Mouse (Mus musculus): ENCODE results near the gene Trim11.

Trim11 gene

DNA sequence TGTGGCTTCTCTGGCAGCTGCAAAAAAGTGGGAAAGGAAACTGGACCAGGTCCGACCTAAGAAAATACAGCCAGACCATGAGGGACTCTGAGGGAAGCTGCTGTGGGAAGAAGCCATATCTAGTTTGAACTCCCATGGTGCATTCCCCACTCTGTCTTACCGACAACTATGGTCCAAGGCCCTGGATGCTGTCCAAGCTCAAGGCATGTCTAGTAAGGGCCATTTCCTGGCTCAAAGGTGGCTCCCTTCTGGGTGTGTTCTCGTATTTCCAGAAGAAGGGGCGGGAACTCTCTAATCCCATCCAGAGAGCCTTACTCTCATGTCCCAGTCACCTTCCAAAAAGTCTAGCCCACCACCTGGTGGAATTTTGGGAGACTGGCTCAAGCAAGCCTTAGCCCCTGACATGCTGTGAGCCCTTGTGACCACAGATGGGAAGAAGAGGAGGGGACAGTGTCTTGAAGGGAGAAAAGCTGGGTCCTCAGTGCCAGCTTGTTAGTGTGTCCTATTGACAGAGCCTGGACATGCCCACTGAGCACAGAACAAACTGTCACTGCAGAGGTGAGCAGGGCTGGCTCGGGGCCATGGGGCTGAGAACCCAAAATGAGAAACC, 2.6 kb downstream of the Trim11 start:
- no peak for DNase-seq (ENCODE audit: low spot score in 2 of 2)

DNA sequence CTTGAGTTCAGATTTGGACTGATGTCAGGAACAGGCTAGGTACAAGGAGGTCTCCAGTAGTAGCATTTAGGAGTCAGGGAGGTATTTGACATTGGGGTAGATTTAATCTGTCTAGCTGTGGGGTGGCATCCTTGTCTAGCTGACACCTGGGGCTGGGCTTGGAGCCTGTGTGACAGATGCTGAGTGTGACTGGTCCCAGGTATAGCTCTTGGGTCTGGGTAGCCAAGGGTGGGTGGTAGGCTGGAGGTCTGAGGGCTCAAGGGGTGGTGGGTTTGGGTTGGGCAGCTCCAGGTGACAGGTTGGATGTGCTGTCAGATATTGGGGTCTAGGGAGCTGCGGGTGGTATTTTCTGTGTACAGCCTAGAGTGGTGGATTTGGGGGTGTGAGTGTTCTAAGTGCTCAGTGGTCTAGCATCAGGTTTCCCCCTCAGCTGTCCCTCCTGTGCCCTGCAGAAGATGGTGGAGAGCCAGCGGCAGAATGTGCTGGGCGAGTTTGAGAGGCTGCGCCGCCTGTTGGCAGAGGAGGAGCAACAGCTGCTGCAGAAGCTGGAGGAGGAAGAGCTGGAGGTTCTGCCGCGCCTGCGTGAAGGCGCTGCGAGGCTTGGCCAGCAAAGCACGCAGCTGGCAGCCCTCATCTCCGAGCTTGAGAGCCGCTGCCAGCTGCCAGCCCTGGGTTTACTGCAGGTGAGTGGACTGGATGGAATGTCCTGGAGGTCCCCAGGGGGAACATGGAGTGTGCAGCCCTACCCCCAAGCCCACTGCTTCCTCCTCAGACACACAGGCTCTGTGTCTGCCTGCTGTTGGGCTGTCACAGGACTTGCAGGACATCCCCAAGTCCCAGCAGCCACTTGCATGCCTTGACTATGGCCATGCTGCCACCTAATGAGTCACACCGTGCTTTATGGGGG, 3.9 kb downstream of the Trim11 start:
- DNase-seq (ENCODE audit: low spot score in 2 of 2): peak; percentile 78 to 90

DNA sequence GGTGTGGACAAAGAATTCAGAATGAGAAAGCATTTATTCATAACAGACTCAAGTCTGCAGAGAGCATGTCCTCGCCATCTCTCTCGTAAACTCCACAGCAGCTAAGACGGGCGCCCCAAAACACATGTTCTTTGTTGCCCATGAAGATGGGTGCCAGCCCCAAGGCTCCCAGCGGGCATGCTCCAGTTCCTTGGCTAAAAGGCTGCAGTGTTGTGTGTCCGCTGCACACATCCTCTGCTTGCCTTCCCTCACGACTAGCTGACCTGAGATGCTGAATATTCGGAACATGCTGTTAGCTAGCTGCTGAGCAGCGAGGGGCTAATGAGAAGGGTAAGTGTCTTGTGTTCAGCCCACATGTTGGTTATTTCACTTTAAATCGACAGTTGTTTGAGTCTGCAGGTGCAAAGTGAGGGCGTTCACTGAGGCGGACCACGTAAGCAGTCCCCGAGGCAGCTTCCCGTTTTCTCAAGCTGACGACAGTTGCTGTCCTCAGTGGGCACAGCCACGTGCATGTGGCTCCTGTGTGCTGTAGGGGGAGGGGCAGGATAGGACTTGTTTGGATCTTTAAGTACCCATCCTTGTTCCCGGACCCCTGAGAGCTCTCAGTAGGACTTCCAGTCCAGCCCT, 4.7 kb downstream of the Trim11 start:
- DNase-seq (ENCODE audit: low spot score in 2 of 2): peak in 1 of 2 experiments; percentile 57

DNA sequence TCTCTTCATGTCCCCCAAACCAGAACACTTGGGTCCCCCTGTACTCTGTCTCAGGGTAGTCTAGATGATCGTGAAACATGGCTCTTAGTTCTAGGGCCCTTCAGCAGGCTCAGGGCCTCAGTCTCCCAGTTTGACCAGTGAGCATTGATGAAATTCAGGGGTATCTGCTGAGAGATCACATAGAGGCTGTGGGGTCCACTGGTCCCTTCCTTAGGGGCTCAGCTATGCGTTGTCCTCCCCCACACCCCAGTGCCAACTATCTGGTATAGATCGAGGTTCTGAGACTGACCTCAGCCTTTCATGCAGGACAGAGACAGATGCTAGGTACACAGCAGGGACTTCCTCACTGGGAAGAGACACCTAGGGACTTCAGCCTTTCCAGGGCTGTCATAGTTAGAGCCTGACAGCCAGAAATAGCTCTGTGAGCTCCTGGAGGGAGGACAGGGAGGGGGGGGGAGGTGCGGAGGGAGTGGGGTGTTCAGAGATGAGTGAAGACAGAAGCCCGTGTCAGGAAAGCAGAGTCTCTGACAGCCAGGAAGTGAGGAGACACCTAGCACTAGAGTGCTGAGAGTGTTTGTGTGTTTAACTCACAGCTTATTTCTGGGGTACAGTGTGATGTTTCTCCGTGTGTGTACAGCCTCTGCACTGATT, 5.9 kb downstream of the Trim11 start:
- no peak for DNase-seq (ENCODE audit: low spot score in 2 of 2)

DNA sequence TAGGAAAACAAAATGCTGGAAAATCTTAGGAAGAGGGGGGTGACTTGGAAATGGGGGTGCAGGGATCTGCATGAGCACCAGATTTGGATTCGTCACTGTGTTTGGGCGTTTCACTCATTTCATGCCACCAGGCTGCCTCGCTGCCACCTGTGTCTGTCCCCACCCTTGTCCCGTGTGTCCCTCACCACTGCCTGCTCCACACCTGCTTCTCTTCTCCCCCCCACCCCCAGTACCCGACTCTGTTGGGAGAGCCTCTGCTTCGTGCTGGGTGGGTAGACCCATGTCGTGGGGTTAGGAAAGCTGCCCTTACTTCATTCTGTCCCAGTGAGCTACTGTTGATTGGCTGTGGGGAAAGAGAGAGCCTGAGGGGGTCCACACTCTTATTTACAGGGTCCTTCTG, 6.8 kb downstream of the Trim11 start:
- DNase-seq (ENCODE audit: low spot score in 2 of 2): no peak

DNA sequence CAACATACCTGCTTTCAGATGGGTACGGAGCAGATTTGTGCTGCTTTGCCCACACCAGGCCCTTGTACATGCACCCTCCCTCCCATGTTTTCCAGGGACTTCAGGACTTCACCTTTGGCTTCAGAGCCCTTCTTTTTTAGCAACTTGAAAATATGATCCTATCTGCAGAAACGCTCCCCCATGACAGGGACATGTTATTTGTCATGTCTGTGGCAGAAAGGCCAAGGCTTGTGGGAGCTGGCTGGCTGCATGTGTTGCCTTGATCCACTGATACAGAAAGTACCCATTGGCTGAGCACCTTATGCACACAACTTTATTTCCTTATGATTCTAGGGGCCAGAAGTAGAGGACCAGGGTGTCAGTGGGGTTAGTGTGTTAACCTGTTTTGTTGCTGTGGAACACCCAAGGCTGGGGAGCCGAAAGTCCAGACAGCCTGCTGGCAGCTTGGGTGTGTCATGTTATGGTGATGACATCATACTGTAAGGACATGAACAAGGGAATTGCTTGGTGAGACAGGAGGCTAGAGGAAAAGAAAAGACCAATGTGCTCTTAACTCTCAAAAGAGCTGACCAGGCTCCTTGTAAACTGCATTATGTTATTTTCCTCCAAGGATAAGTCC, 7.5 kb downstream of the Trim11 start:
- DNase-seq (ENCODE audit: low spot score in 2 of 2): no peak

DNA sequence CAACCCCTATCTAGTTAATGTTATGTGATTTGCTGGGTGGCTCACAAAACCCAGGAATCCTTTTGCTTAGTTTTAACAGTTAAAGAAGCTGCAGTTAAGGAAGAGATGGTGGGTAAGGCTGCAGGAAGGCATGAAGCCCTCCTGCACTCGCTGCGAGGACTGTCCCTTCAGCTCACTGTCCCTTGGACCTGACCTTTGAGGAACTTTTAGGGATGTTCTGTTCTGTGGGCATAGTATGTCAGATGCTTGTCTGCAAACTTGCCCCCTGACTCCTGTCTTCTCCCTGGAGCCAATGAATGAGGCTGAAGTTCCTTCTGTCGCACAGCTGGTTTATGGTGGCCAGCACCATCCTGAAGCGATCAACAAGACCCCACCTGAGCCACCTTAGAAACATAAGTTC, 11.3 kb downstream of the Trim11 start:
- no peak for DNase-seq (ENCODE audit: low spot score in 2 of 2)

DNA sequence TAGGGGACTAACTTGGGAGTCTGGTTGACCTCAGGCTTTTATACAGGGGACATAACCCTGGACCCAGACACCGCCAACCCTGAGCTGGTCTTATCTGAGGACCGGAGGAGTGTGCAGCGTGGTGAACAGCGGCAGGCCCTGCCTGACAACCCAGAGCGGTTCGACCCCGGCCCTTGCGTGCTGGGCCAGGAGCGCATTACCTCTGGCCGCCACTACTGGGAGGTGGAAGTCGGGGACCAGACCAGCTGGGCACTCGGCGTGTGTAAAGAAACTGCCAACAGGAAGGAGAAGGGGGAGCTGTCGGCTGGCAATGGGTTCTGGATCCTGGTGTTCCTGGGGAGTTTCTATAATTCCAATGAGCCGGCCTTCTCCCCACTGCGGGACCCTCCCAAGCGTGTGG, 12.2 kb downstream of the Trim11 start:
- DNase-seq (ENCODE audit: low spot score in 2 of 2): no peak

DNA sequence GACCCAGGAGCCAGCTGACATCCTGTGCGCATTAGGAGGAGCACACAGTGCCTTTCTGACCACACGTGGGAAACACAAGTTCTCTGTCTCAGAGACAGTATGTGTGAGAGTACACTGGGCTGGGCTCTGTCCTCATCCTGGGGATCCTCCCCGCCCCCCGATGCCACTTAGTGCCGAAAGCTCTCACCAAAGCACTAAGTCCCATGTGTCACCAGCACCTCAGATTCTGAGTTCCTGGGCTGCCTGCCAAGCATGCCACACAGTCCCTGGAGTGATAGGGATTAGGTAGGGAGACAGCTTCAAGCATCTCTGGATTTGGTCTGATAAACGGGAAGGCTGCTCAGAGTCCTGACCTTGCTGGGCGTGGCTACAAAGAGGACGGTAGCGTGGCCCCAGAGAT, 12.9 kb downstream of the Trim11 start:
- no peak for DNase-seq (ENCODE audit: low spot score in 2 of 2)

DNA sequence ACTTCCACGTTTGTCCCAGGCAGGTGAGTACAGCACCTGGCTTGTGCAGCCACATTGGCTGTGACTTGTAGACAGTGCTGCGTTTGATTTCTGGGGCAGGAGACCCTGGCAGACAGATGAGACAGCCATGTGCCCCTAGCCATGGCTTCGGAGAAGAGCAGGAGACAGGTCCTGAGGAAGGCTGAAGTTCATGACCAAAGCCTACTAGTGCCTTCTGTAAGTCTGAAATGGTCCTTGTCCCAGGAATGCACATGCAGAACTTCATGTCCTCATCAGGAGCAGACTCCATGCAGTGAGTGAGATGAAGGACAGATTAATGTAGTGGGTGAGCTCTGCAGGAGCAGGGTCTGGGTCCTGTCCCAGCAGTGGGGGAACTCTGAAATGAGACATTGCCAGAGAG, 14.0 kb downstream of the Trim11 start:
- DNase-seq (ENCODE audit: low spot score in 2 of 2): no peak

DNA sequence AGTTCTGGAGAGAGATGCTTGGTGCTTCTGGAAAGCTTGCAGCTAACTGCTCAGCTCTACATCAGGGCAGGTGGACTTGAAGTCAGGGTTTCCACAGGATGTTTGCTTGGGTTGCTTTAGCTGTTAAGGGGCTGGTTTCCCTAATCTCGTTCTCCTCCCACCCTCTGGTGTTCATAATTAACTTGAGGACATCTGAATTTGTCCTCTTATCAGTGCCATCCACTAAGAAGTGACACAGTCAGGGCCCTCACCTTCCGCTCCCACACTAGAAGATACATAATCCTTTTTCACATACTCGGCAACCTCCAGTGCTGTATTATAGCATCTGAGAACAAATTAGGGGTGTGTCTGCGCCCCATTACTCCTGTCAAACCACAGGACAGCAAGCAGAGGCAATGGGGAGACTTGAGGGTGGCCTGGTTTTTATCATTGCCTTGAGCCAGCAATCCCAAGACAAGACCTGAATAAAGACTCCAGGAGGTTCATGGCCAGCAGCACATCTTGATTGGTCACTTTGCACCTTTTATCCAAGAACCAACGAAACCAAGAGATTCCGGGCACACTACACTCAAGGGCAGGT, 15.3 kb downstream of the Trim11 start:
- DNase-seq (ENCODE audit: low spot score in 2 of 2): no peak

DNA sequence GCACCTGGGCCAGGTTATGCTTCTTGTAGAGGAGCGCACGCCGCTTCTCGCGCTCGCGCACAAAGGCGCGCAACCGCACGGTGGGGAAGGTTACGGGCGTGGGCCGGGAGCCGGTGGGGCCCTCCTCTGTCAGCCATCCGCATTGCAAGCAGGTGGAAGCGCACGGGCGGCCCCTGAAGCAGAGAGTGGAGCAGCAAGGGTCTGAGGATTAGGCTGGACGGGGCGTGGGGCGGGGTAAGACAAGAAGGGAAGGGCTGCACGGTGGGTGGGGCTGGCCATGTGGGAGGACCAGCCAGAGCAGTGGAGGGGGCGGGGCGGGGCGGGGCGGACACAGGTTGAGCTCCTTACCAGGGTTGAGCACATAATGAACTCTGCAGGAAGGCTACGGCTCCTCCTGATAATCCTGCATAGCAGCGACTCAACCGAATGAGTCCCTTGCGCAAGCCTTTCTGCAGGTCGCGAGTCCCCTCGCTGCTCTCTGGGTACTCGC, 16.5 kb downstream of the Trim11 start:
- DNase-seq (ENCODE audit: low spot score in 2 of 2): peak; percentile 59 to 80

DNA sequence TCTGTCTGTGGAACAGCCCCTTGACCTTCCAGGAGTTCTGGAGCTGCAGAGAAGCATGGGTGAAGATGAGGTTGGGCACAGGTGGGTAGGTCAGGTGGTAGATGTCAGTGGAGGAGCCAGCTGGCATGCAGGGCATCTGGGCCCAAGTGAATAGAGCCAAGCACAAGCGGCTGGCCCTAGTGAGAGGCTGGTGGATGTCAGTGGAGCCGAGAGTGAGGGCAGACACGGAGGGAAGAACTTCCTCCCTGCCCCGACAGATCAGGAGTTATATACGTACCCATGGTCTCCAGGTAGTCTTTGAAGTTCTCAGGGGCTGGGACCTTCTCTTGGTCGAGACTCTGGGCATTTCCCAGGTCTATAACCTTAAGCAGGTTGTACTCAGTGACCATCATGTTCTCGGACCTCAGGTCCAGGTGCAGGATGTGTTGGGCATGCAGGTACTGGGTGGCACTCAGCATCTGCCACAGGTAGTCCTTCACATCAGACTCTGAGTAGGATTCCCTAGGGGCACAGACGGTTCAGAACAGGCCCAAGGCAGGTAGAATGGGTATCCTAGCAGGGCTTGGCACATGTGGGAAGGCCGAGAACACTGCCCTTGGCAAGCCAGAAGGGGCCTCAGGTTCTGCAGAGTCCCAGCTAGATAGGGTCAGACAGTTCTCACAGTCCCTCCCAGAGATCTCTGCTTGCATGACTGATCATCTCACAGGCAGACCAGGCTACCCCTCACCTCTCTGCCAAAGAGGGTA, 17.3 kb downstream of the Trim11 start:
- no peak for DNase-seq (ENCODE audit: low spot score in 2 of 2)

DNA sequence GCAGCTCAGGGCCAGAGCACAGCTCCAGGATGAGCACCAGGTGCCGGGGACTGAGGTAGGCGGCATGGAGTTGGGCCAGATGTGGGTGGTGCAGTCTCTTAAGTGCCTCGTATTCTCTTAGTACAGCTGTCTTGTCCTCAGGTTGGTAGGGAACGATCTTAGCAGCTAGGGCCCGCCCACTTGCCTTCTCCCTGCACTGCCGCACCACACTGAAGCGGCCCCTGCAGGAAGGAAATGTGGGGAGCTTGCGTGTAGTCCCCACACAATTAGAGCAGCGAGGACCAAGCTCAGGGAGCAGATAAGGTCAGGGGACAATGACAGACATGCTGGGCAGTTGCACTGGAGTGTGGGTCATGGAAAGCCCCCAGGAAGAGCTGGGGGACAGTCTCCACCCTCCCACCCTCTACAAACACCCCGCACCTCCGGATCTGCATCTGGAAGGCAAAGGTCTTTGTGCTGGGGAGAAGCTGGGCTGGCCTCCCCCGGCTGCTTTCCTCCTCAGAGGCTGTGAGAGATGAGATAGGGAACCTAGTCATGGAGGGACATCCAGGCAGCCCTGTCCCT, 18.0 kb downstream of the Trim11 start:
- no peak for DNase-seq (ENCODE audit: low spot score in 2 of 2)

DNA sequence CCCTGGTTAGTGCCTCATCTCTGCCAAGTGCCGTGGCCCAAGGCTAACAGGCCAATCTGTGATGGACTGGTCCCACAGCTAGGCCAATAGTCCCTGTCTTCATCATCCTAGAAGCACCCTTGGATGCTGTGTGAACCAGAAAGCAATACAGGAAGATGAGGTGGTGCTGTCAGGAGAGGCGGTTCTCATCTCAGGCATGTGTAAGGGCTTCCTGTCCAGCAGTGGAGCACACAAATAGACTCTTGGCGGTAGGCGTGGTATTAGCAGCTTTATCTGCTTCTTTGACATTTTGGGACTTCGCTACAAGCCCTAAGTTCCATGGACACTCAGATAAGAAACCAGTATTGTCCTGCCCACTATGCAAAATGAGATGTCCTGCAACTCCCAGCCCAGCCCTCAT, 19.6 kb downstream of the Trim11 start:
- no peak for DNase-seq (ENCODE audit: low spot score in 2 of 2)

DNA sequence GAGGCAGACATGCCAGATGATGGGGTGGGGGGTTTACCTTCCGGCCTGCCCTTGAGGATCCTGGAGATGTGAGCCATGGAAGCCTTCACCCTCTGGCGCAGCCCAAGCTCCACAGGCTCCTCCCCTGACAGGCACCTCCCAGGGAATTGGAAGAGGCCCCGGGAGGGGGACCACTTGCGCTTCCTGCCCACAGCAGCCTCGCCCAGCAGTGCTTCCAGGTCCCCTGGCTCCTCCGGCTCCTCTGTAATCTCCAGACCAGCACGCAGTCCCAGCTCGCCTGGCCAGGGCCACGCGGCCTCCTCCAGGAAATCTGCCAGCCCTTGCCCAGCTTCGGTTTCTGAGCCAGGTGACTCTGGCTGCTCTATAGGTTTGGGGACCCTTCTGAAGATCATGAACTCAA, 21.3 kb downstream of the Trim11 start:
- no peak for DNase-seq (ENCODE audit: low spot score in 2 of 2)

DNA sequence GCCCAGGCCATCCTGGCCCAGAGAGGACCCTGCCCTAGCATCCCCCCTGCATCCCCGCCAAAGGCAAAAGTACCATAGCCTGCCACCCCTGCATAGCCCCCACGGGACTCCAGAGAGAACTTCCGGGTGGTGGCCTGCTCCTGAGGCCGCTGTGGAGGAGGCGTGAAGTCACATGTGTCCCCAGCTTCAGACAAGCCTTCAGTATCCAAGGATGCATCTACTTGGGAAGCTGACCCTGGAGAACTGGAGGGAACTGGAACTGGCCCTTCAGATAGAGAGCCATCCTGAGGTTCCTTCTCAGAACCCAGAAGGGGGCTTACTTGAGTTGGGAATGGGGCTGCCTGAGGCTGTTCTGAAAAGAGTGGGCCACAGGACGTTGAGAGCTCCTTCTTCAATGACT, 21.9 kb downstream of the Trim11 start:
- no peak for DNase-seq (ENCODE audit: low spot score in 2 of 2)

DNA sequence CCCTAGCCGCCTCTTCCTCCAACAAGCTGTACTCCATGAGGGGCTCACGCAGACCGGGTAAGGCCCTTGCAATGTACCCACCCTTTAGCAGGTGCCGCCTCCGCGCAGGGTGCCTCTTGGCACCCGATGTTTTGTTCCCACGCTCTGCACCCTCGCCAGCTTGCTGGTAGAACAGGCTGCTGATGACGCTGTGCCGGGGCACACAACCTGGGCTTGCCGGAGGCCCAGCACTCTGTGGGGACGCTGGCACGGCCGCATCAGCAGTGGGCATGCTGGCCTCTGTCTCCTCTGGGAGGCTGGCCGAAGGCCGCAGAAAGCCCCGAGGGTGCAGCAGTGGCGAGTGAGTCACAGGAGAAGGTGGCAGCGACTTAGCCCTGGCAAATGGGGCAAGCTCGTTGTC, 22.7 kb downstream of the Trim11 start:
- DNase-seq (ENCODE audit: low spot score in 2 of 2): no peak

DNA sequence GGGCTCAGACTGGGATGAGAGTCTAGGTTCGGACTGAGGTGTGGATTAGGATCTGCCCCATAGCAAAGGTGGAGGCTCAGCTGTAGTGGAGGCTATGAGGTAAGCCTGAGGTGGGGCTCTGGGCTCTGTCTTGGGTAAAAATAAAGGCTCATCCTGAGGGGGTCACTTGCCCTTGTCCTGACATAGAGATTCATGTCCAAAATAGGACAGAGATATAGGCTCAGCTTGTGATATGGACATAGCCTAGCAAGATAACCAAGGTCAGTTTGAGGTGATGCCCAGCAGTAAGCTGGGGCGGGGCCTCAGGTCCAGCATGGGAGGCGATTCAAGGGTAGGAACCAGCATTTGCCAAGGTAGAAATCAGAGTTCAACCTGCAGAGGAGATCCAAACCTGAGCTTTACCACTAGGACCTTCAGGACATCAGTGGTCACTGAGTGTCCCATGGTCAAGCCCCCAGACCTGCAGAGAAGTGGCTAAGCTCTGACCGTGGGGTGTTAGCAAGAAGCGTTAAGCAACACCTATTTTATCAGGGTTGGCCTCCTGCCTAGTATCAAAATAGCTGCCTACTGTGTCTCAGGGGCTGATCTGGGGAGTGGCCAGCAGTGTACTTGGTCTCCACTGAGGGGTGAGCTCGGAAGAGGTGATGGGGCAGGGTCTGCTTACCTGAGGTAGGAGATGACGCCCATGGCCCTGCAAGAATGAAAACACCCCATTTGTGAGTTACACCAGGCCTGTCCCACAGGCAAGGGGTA, 24.6 kb downstream of the Trim11 start:
- DNase-seq (ENCODE audit: low spot score in 2 of 2): no peak

DNA sequence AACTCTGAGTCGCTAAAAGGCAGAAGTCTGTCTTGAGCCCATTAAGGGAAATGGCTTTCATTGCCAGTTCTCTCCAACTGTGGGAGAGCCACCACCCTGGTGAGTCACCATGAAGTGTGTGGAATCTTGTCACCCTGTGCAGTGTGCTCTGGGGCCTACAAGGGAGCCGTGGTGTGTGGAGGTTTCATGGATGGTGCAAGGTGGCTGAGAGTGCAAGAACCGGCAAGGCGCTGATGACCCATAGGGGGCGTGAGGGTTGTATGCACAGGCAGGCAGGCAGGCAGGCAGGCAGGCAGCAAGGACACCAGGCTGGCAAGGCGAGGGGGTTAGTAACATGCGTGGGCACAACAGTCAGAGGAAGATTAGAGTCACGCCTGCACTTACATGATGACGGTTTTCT, 37.2 kb downstream of the Trim11 start:
- peak in 1 of 2 experiments; percentile 33 for DNase-seq (ENCODE audit: low spot score in 2 of 2)

Measured in spleen, postnatal 4 days (tissue).